Mouse (Mus musculus) mature B cell (primary cell): Measurements from ENCODE around the gene Smg1.

Source experiments
- in situ Hi-C: fragments of 300-500 bp; cut with MboI; formaldehyde crosslinking; loops from 2 replicates; pipeline ENCODE4 v1.14.3; 2019

Gene Smg1

DNA sequence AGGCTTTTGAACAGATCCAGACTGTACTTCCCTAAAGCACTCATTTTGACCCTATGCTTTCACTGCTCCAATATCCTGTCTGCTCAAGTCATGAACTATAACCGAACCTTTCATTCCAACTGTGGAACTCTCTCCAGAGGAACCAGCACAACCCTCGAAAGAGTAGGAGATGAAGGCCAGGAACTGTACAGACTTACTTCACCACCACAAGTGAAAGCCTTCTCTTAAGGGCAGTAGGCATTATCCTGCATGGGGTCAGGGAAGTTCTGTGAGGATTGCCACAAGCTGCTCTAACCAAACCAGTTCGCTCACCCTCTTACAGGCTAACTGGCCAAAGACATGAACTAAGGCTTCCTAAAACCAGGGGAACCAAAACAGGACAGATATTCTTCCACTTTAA lies 132.3 kb downstream of the Smg1 start:
- in situ Hi-C loops, result loop anchor here (25.0 kb wide), 3 partner anchors 426 to 1774 kb away; partner anchors contain the start of genes Ccp110, Coq7, Gde1 and Rps13

GRCm38 (mm10) chr7:118107671-118108070 lies 135.8 kb downstream of the Smg1 start:
- in situ Hi-C loops, result loop anchor here (25.0 kb wide), 3 partner anchors 430 to 1770 kb away; partner anchors contain the start of genes Ccp110, Coq7, Gde1 and Rps13

GRCm38 (mm10) chr7:118104458-118105052 lies 138.9 kb downstream of the Smg1 start:
- in situ Hi-C loops, result loop anchor here (25.0 kb wide), 3 partner anchors 433 to 1767 kb away; partner anchors contain the start of genes Ccp110, Coq7, Gde1 and Rps13

GRCm38 (mm10) chr7:118103462-118104379 lies 139.7 kb downstream of the Smg1 start:
- in situ Hi-C loops, result loop anchor here (25.0 kb wide), 3 partner anchors 434 to 1766 kb away; partner anchors contain the start of genes Ccp110, Coq7, Gde1 and Rps13

DNA sequence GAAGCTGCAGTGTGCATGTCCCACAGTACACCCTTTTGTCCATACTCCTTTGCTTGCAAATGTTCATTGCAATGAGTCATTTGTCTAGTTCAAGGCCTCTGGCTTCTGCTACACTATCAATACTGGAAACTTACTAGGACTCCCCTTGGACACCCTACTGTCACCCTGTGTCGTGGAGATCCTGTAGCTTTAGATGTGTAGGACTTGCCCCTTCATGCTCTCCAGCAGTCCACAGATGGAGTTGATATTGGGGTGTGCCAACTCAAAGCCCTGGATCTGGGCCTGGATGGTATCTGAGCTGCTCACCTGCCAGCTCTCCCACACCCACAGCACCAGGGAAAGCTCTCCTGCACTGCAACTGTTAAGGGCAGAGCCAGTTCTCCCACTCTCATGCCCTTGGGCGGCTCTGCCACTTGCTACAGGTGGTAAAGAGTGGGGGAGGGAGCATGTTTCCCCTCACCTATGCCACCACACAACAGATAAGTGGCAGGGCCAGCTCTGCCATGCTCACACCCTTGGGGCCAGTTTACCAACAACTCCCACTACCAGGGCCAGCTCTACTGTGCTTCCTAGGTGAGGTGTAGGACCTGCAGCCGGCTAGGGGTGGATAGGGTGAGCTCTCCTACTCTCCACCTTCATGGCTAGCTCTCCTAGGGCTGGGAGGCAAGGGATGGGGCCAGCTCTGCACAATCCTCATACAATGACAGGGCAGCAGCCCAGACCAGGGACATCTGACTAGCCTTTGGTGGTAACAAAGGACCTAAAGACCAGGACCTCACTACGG lies 140.6 kb downstream of the Smg1 start:
- in situ Hi-C loops, result loop anchor here (25.0 kb wide), 3 partner anchors 434 to 1766 kb away; partner anchors contain the start of genes Ccp110, Coq7, Gde1 and Rps13

GRCm38 (mm10) chr7:118102231-118102630 lies 141.2 kb downstream of the Smg1 start:
- in situ Hi-C loops, result loop anchor here (25.0 kb wide), 3 partner anchors 435 to 1765 kb away; partner anchors contain the start of genes Ccp110, Coq7, Gde1 and Rps13

- in situ Hi-C loops, result no loop called here
Observed at GRCm38 (mm10) chr7:118097615-118098014, 145.9 kb downstream of the Smg1 start.
